Mouse (Mus musculus): ENCODE results near the gene Tuba4a. TPM values are rescaled to one million over a fixed set of nuclear protein-coding genes. Genes with fewer than 3 reads are reported as not detected.

Tuba4a gene
- polyA plus RNA-seq (2015; fragmentation: Nextera tagmentation; extraction: Ambion mirVana) = 163 and 207 TPM in 2 replicates

DNA sequence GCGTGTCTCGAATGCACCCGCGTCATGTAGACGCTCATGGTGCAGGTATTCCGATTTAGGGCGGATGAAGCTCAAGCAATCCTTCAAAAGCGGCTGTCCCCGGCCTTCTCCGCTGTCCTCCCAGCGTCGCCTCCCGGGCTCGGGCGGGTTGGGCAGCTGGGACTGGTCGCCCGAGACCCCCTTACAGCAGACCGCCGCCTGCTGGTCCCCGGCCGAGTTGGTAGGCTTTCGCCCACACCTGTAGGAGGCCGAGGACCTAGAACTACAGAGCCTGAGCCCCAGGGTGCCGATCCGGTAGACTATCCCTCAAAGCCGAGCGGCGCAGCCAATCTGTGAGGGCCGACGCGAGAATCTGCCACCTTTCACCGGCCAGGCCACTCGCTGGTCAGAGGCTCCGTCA lies at the start of gene Tuba4a:
Gene Tuba4a (minus strand): TSS at position 335 of the 400 bp plus-strand sequence.

DNA sequence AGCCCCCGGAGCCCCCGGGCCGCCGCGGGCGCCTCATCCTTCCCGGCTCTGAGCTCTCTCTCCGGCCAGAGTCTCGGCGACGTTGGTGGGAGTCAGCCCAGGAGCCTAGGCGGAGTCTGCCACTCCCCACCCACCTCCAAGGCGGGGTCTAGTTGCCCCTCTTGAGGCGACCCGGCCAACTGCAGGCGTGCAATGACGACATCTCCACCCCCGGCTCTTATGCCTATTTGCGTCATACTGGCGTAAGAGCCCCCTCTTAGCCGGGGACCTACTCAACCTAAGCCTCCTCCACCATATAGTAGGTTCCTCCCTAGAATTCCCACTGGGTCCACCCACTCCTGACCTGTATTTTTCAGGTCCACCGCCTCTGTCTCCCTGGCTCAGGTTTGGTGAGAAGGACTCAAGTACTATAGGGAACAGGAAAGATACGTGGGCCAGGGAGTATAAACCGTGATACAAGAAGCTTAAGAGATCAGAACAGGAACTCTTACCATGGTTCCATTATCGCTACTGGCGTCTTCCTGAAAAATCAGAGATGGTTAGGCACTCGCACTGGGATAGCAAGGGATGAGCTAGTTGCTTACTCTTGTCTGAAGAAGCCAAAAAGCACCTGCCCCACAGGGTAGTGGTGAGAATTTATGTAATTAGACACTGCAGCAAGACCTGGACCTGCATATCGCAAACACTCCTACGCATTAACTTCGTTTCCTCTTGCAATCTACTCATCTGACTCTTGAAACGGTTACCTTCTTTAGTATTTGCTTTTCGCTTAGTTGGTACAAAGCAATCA lies 44.6 kb upstream of the Tuba4a start, which contains the start of gene Ptprn:
Gene Ptprn (minus strand): TSS at position 412 of the 790 bp plus-strand sequence.

DNA sequence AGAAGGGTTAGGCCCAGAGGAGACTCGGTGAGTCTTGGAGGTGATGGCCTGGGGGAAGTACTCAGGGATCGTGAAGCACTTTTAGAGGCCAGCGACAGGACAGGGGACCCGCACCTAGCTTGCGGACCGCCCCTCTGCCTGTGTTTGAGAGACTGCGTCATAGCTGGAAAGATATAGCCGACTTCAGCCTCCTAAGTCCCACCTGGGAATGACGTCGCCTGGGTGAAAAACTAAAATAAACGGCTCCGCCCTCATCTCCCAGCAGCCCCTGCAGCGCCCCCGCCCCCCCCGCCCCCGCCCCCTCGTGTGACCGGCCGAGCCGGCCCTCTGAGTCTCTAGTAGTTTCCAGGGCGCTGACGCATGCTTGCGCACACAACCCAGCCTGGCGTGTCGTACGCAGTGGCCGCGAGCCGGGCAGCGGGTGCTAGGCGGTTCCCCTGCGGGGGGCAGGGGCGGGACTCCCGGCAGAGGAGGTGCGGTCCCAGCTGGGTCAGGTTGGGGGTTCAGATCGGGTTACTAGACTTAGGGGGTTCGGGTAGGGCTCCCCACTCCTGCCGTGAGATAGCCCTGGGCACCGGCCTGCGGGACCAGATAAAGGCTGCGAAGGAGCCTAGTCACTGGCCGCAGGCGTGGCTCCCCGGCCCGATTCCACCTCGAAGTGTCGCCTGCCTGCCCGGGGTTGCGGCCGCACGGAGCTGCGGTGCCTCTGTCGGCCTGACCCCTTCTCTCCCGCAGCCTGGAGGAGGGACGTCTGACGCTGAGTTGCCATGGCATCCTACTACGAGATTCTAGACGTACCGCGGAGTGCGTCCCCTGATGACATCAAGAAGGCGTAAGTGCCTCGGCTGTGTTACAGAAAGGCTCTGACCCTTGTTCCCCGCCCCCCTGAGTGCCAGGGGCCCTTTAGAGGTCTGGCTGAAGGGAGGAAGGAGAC lies 16.7 kb upstream of the Tuba4a start, which contains the start of gene Dnajb2:
Gene Dnajb2 (plus strand): TSS at position 290 of the 934 bp plus-strand sequence.

DNA sequence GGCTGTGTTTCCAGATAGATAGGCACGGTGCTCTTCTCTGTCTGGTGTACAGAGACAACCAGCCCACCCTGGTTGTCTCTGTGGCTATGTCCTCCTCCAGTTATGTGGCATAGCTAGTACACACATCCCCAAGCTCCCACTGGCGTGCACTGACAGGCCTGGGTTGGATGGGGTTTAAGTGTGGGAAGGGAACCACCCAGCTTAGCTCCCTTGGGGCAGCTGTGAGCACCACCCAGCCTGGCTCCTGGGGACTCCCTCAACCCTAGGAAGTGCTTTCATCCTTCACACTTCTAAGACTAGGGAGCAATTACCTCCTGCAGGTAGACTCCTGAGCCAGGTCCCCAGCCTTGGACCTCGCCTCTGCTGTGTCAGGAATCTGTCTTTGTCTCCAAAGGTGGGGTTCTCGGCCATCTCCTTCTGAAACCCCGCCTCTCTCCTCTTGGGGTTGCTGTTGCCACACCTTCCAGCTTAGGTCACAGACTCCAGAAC lies 12.0 kb upstream of the Tuba4a start, which contains the start of gene A630095N17Rik:
Gene A630095N17Rik (minus strand): TSS at position 439 of the 489 bp plus-strand sequence.

DNA sequence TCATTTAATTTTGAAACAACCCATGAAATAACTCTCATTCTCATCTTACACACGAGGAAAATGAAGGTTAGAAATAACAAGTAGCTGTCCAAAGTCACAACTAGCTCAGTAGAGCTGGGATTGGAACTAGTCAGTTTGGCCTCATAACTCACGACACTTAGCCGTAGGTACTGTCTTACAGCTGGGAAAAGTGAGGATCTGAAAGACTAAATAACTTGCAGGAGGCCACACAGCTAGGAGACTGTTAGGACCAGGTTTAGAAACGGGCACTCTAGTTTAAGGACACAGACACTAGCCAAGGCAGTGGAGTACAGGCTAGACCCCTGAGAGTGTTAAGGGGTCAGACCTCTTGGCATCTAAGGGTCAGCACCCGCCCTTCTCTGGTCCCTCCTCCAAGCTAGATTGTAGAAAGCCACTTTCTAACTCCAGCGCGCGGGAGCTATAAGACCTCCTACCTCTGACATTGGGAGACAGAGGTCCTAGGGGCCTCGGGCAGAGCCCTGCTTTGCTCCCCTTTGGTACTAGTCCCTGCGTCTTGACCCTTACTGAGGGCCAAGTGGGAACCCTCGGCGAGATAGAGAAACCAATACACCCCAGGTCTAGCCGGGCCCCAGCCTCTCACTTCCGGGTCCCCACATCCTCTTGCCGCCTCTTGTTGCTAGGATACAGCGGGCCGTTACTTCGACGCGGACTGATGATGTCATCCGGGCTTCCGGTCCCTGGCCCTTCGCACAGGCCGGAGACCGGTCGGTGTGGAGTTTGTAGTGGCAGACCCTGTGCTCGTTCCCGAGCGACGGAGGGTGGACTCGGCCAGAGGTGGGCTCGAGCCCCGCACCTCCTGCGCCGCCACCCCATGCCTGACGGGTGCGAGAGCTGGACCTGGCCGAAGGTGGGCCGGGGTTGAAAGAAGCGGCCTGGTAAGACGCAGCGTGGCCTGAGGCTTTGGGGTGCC lies 9.3 kb downstream of the Tuba4a start, which contains the start of the genes Glb1l and Stk16:
Gene Glb1l (minus strand): TSS at position 678 of the 952 bp plus-strand sequence.
Gene Stk16 (plus strand): TSS at position 703 of the 952 bp plus-strand sequence.

DNA sequence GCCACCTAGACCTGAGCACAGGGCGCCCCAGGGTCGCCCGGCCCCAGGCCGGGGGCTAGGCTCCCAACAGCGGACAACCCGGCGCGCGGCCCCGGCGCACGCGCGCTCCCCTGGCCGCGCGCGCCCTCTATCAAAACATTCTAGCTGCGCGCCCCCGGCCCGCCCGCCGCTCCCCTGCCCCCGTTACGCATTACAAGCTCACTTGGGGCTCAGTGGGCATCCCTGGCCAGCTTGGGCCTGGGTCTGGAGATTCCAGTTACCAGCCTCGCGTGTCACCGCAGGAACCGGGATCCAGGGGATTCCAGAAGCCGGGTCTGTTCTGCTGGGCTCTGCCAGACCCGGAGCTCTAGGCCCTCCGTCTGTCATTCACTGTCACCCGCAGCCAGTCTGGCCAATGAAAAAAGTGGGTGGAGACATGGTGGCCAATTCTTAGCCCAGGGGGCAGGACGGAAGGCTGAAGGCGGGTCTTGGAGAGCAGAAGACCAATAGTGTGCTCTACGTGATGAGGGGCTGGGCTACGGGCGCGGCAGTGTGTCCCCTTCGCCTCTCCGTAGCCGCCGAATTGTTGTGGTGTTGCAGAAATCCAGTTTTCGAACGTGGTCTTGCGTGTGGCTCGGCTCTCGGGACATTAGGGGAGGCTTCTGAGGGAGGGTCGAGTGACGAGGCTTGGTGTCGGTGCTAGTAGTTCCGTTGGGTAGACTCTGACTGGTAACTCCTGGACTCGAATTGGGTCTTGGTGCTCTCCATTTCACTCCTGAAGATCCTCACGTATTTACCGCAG lies 27.9 kb downstream of the Tuba4a start, which contains the start of the genes Ankzf1 and Atg9a:
Gene Ankzf1 (plus strand): TSS at position 530 of the 781 bp plus-strand sequence.
Gene Atg9a (minus strand): TSS at position 575 of the 781 bp plus-strand sequence.

DNA sequence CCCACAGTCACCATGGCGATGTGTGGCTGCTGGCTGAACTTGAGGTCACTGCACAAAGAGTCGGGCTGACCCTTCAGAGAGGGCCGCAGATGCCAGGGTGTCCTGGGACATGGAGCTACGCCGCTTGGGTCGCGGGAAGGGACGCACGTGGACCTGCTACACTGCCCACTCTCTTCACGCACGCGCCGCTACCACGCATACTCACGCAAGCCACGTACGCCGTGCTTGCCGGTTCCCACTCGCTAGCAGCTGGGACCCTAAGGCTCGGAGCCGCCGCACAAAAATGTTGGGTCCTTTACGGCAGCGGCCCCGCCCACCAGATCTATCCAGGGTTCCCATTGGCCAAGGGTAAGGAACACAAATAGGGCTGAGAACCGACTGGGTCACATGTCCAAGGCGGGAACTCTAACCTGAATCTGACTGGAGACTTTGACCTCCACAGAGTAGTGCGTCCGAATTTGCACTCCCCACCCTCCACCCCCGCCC lies 39.5 kb downstream of the Tuba4a start, which contains the start of gene Abcb6:
Gene Abcb6 (minus strand): TSS at position 288 of the 486 bp plus-strand sequence.

DNA sequence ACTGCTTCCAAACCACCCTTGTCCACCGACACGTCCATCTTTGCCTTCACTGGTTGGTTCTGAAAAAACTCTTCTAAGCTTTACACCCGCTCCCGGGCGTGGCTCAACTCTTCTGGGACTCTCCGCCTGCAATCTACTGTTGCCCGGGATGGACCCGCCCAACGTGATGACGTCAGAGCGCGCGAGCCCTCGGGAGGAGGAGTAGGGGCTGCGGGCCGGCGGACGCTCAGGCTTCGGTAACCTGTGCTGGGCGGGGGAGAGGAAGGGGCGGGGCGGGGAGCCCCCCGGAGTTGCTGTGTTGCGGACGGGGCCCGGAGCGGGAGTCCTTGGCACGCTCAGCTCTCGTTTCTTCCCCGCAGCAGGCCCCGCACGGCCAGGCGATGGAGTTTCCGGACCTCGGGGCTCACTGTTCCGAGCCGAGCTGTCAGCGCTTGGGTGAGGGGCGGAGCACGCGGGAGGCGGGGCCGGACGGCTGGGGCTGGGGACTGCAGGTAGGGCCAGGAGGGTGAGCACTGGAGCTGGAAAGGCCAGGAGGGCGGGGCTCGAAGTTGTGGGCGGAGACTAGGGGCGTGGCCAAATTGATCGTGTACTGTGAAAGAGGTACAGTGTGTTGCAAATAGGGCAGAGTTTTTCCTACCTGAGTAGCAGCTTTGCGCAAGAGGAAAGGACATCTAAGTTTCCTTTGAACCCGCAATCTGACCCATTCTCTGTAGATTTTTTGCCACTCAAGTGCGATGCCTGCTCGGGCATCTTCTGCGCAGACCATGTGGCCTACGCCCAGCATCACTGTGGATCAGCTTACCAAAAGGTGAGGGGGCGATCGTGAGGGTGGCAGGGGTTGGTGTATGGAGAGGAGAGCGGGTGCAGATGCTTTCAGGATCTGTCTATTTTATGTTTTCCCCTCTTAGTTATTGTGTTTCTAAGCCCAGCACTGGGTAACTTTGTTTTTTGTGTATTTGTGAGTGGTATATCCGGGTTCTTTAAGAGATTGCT lies 50.9 kb downstream of the Tuba4a start, which contains the start of gene Zfand2b:
Gene Zfand2b (plus strand): TSS at position 175 of the 993 bp plus-strand sequence.

Small RNA genes within 50 kb of the gene (microRNA-seq; reads per million reads assigned to microRNA genes)
- 0 reads per million in 2 experiments for gene Gm27943

Other genes starting within 250 kb of the Tuba4a start
- 7.6 and 9.8 TPM in 2 replicates for gene Nhej1, start 94.7 kb downstream of the Tuba4a start, polyA plus RNA-seq (2015; fragmentation: Nextera tagmentation; extraction: Ambion mirVana)
- 0.09 and 0.15 TPM in 2 replicates for gene Slc23a3, start 86.0 kb downstream of the Tuba4a start, polyA plus RNA-seq (2015; fragmentation: Nextera tagmentation; extraction: Ambion mirVana)
- gene Cnppd1, start 77.2 kb downstream of the Tuba4a start, polyA plus RNA-seq (2015; fragmentation: Nextera tagmentation; extraction: Ambion mirVana) = 30.1 and 31.4 TPM in 2 replicates
- 20.3 and 22.1 TPM in 2 replicates for gene Retreg2, start 77.1 kb downstream of the Tuba4a start, polyA plus RNA-seq (2015; fragmentation: Nextera tagmentation; extraction: Ambion mirVana)
- 23.6 and 26.7 TPM in 2 replicates for gene Zfand2b, start 51.2 kb downstream of the Tuba4a start, polyA plus RNA-seq (2015; fragmentation: Nextera tagmentation; extraction: Ambion mirVana)
- gene Abcb6, start 39.5 kb downstream of the Tuba4a start, polyA plus RNA-seq (2015; fragmentation: Nextera tagmentation; extraction: Ambion mirVana) = 38.0 and 41.5 TPM in 2 replicates
- 10.5 and 11.8 TPM in 2 replicates for gene Ankzf1, start 27.7 kb downstream of the Tuba4a start, polyA plus RNA-seq (2015; fragmentation: Nextera tagmentation; extraction: Ambion mirVana)
- 29.1 and 34.9 TPM in 2 replicates for gene Atg9a, start 27.7 kb downstream of the Tuba4a start, polyA plus RNA-seq (2015; fragmentation: Nextera tagmentation; extraction: Ambion mirVana)
- gene Glb1l, start 9.1 kb downstream of the Tuba4a start, polyA plus RNA-seq (2015; fragmentation: Nextera tagmentation; extraction: Ambion mirVana) = 4.6 and 5.3 TPM in 2 replicates
- gene Stk16, start 9.0 kb downstream of the Tuba4a start, polyA plus RNA-seq (2015; fragmentation: Nextera tagmentation; extraction: Ambion mirVana) = 43.6 and 48.1 TPM in 2 replicates
- gene A630095N17Rik, start 12.2 kb upstream of the Tuba4a start, polyA plus RNA-seq (2015; fragmentation: Nextera tagmentation; extraction: Ambion mirVana) = not detected in 2 replicates
- gene Dnajb2, start 16.5 kb upstream of the Tuba4a start, polyA plus RNA-seq (2015; fragmentation: Nextera tagmentation; extraction: Ambion mirVana) = 27.1 and 28.1 TPM in 2 replicates
- 0.11 and 0.13 TPM in 2 replicates for gene Ptprn, start 44.6 kb upstream of the Tuba4a start, polyA plus RNA-seq (2015; fragmentation: Nextera tagmentation; extraction: Ambion mirVana)
- gene Resp18, start 58.5 kb upstream of the Tuba4a start, polyA plus RNA-seq (2015; fragmentation: Nextera tagmentation; extraction: Ambion mirVana) = 0.21 TPM in 1 of 2 replicates, not detected in the other
- gene Dnpep, start 98.1 kb upstream of the Tuba4a start, polyA plus RNA-seq (2015; fragmentation: Nextera tagmentation; extraction: Ambion mirVana) = 103 and 105 TPM in 2 replicates
- gene Des, start 140.5 kb upstream of the Tuba4a start, polyA plus RNA-seq (2015; fragmentation: Nextera tagmentation; extraction: Ambion mirVana) = 2,318 and 2,325 TPM in 2 replicates
- 12.7 and 16.2 TPM in 2 replicates for gene Speg, start 155.4 kb upstream of the Tuba4a start, polyA plus RNA-seq (2015; fragmentation: Nextera tagmentation; extraction: Ambion mirVana)
- gene Gmppa, start 216.1 kb upstream of the Tuba4a start, polyA plus RNA-seq (2015; fragmentation: Nextera tagmentation; extraction: Ambion mirVana) = 40.2 and 53.0 TPM in 2 replicates
- gene Asic4, start 230.6 kb upstream of the Tuba4a start, polyA plus RNA-seq (2015; fragmentation: Nextera tagmentation; extraction: Ambion mirVana) = 0.05 TPM in 1 of 2 replicates, not detected in the other